23 mouse cellular contexts compared by ENCODE assay signal in genomic region chr8:107647936-107648335, GRCm38 (mm10).
"Had no signal": no experiment of that assay in that cellular context is flagged by ENCODE, and none has a peak within 500 bp of the region (broad histone marks: within the 10 kb centered on the region; RNA-seq: fewer than 3 reads in every experiment).

No protein-coding gene starts in this region.

- H3K27me3 ChIP-seq: limb, embryonic 12.5 days; limb, embryonic 15.5 days; liver, embryonic 15.5 days; lung, embryonic 15.5 days; megakaryocyte, embryonic 14.5 days; neural tube, embryonic 12.5 days; neural tube, embryonic 15.5 days had no signal

- H3K9me3 ChIP-seq: limb, embryonic 12.5 days; limb, embryonic 15.5 days; liver, embryonic 15.5 days; lung, embryonic 15.5 days; midbrain, embryonic 10.5 days; midbrain, embryonic 13.5 days; neural tube, embryonic 12.5 days; neural tube, embryonic 15.5 days had no signal

- H3K4me2 ChIP-seq: limb, embryonic 12.5 days; limb, embryonic 15.5 days; liver, embryonic 11.5 days; liver, embryonic 15.5 days; lung, embryonic 15.5 days; midbrain, embryonic 13.5 days; neural tube, embryonic 12.5 days; neural tube, embryonic 15.5 days had no signal

- H3K27ac ChIP-seq: limb, embryonic 12.5 days; limb, embryonic 15.5 days; liver, embryonic 15.5 days; lung, embryonic 15.5 days; midbrain, embryonic 10.5 days; midbrain, embryonic 13.5 days; neural tube, embryonic 12.5 days; neural tube, embryonic 15.5 days; stomach, postnatal 0 days had no signal

- H3K9ac ChIP-seq: limb, embryonic 12.5 days; limb, embryonic 15.5 days; liver, embryonic 15.5 days; lung, embryonic 15.5 days; midbrain, embryonic 13.5 days; neural tube, embryonic 12.5 days; neural tube, embryonic 15.5 days had no signal

- H3K36me3 ChIP-seq: limb, embryonic 12.5 days; limb, embryonic 15.5 days; liver, embryonic 15.5 days; lung, embryonic 15.5 days; midbrain, embryonic 10.5 days; midbrain, embryonic 13.5 days; neural tube, embryonic 12.5 days; neural tube, embryonic 15.5 days had no signal

- ATAC-seq: midbrain, embryonic 13.5 days had no signal

- H3K4me1 ChIP-seq: liver, embryonic 15.5 days; lung, embryonic 15.5 days; megakaryocyte, embryonic 14.5 days; midbrain, embryonic 10.5 days had no signal

- H3K4me3 ChIP-seq: limb, embryonic 12.5 days; limb, embryonic 15.5 days; liver, embryonic 15.5 days; lung, embryonic 15.5 days; megakaryocyte, embryonic 14.5 days; midbrain, embryonic 10.5 days; midbrain, embryonic 13.5 days; neural tube, embryonic 12.5 days; neural tube, embryonic 15.5 days had no signal

- DNase-seq: kidney, adult 9 months; kidney, postnatal 14 days; kidney, postnatal 4 days; left cerebral cortex, postnatal 4 days; lung, adult 18-20 months; lung, postnatal 10 days; lung, postnatal 36 days; right cerebral cortex, adult 18-20 months; right cerebral cortex, postnatal 14 days; right cerebral cortex, postnatal 4 days; thymus, adult 2 months; thymus, postnatal 14 days had no signal
